Mouse (Mus musculus) hindbrain, embryonic 16.5 days (tissue): Measurements from ENCODE around the gene Iqcf1. TPM values are rescaled to one million over a fixed set of nuclear protein-coding genes. Genes with fewer than 3 reads are reported as not detected.
"Not testable (repeated sequence)": the region's sequence is repeated elsewhere in the genome, so short reads cannot be mapped to it uniquely, and the experiment has no call there.

ENCODE experiments used
- ATAC-seq: fragments of 200-750 bp; cut with Nextera tagmentation; 2 replicates; pipeline ENCODE4 v1.8.0; 2017; ENCODE audit warnings: moderate TSS enrichment, moderate library complexity
- H3K27ac ChIP-seq: fragments of 300-500 bp; sonication (generic); 2 replicates; pipeline ENCODE4 v1.5.1; 2014; ENCODE audit warnings: low read depth, mild to moderate bottlenecking, control low read depth, low read length, moderate library complexity
- H3K27me3 ChIP-seq: fragments of 300-500 bp; sonication (generic); replicated peaks from 2 replicates; pipeline ENCODE4 v1.6.1; 2014; ENCODE audit warnings: low read length; ENCODE audit not compliant: control insufficient read depth, insufficient read depth
- H3K36me3 ChIP-seq: fragments of 300-500 bp; sonication (generic); 2 replicates; pipeline ENCODE4 v1.6.1; 2014; ENCODE audit warnings: mild to moderate bottlenecking, low read length, moderate library complexity, mixed read lengths; ENCODE audit not compliant: control insufficient read depth, insufficient read depth
- H3K4me1 ChIP-seq: fragments of 300-500 bp; sonication (generic); 2 replicates; pipeline ENCODE4 v1.6.1; 2014; ENCODE audit warnings: low read depth, low read length; ENCODE audit not compliant: control insufficient read depth, insufficient read depth
- H3K4me2 ChIP-seq: fragments of 300-500 bp; sonication (generic); 2 replicates; pipeline ENCODE4 v1.6.1; 2014; ENCODE audit warnings: mild to moderate bottlenecking, low read length, control low read depth, moderate library complexity
- H3K4me3 ChIP-seq: fragments of 300-500 bp; sonication (generic); 2 replicates; pipeline ENCODE4 v1.5.1; 2014; ENCODE audit warnings: mild to moderate bottlenecking, low read length, control low read depth, moderate library complexity
- H3K9ac ChIP-seq: fragments of 300-500 bp; sonication (generic); 2 replicates; pipeline ENCODE4 v1.6.1; 2014; ENCODE audit warnings: low read depth, mild to moderate bottlenecking, control low read depth, low read length, moderate library complexity
- H3K9me3 ChIP-seq: fragments of 300-500 bp; sonication (generic); 2 replicates; pipeline ENCODE4 v1.6.1; 2014; ENCODE audit warnings: mild to moderate bottlenecking, low read length, moderate library complexity; ENCODE audit not compliant: control insufficient read depth
- WGBS: fragments of 180-500 bp; shearing (Covaris S2); extraction: QIAGEN DNeasy Blood & Tissue Kit; methylation state at CpG from one replicate; pipeline ENCODE4 v1.1.7; 2014; 5-methylcytosine and 5-hydroxymethylcytosine counted together
- polyA plus RNA-seq: library from polyadenylated mRNA; unstranded; fragments of >200 nt; fragmentation: Nextera tagmentation; extraction: Ambion mirVana; gene quantifications from 2 replicates; pipeline ENCODE4 v1.2.1, GENCODE M21; 2015

The Iqcf1 gene
- polyA plus RNA-seq, 1 experiment from 2014 or later, result not detected

- H3K9ac ChIP-seq, result no peak overlapping the region
- no peak overlapping the region for H3K4me2 ChIP-seq
- no peak for ATAC-seq
- H3K27ac ChIP-seq, result no peak overlapping the region
- H3K27me3 ChIP-seq, result no peaks in the 10 kb centered on the region
- H3K4me3 ChIP-seq, result no peak overlapping the region
- H3K4me1 ChIP-seq, result no peaks in the 10 kb centered on the region
- no peaks in the 10 kb centered on the region for H3K9me3 ChIP-seq
- WGBS, result 80% methylated on average over 10 of the region's 10 CpGs
- H3K36me3 ChIP-seq, result peaks cover 35% of the 10 kb centered on the region
These were observed 14.7 kb upstream of the Iqcf1 start for GRCm38 (mm10) chr9:106485076-106485475.

GRCm38 (mm10) chr9:106487602-106488001 is 12.2 kb upstream of the Iqcf1 start:
- ATAC-seq, H3K27ac ChIP-seq, H3K4me3 ChIP-seq, H3K9me3 ChIP-seq, H3K4me1 ChIP-seq, H3K9ac ChIP-seq, H3K4me2 ChIP-seq, H3K27me3 ChIP-seq: not testable (repeated sequence)
- peaks cover 29% of the 10 kb centered on the region for H3K36me3 ChIP-seq
- 86% methylated on average over 6 of the region's 6 CpGs for WGBS

GRCm38 (mm10) chr9:106501846-106502245 is 2.1 kb downstream of the Iqcf1 start:
- ATAC-seq, result no peak
- 87% methylated on average over 22 of the region's 22 CpGs for WGBS
- Histone ChIP-seq H3K4me3 (no peak overlapping the region), H3K9me3 (no peaks in the 10 kb centered on the region), H3K4me1 (no peaks in the 10 kb centered on the region), H3K36me3 (no peaks in the 10 kb centered on the region), H3K27ac (no peak overlapping the region), H3K9ac (no peak overlapping the region), H3K4me2 (no peak overlapping the region), H3K27me3 (no peaks in the 10 kb centered on the region)

- Histone ChIP-seq H3K27me3 (no peaks in the 10 kb centered on the region), H3K9me3 (no peaks in the 10 kb centered on the region), H3K27ac (no peak overlapping the region), H3K36me3 (no peaks in the 10 kb centered on the region), H3K4me2 (no peak overlapping the region), H3K4me1 (no peaks in the 10 kb centered on the region), H3K4me3 (no peak overlapping the region), H3K9ac (no peak overlapping the region)
- no peak for ATAC-seq
- 75% methylated on average over 6 of the region's 6 CpGs for WGBS
These were observed 4.5 kb downstream of the Iqcf1 start for GRCm38 (mm10) chr9:106504246-106504645.

- H3K9me3 ChIP-seq, result no peaks in the 10 kb centered on the region
- no peak overlapping the region for H3K4me2 ChIP-seq
- no peaks in the 10 kb centered on the region for H3K27me3 ChIP-seq
- no peak overlapping the region for H3K27ac ChIP-seq
- H3K9ac ChIP-seq, result no peak overlapping the region
- no peaks in the 10 kb centered on the region for H3K4me1 ChIP-seq
- no peak overlapping the region for H3K4me3 ChIP-seq
- 95% methylated on average over 10 of the region's 10 CpGs for WGBS
- no peak for ATAC-seq
- H3K36me3 ChIP-seq, result no peaks in the 10 kb centered on the region
These were observed 9.6 kb downstream of the Iqcf1 start for GRCm38 (mm10) chr9:106509356-106509755.

- 59% methylated on average over 13 of the region's 13 CpGs for WGBS
- Histone ChIP-seq H3K9ac (no peak overlapping the region), H3K27me3 (no peaks in the 10 kb centered on the region), H3K4me2 (no peak overlapping the region), H3K27ac (no peak overlapping the region), H3K4me3 (no peak overlapping the region), H3K36me3 (no peaks in the 10 kb centered on the region), H3K4me1 (no peaks in the 10 kb centered on the region), H3K9me3 (no peaks in the 10 kb centered on the region)
- ATAC-seq, result no peak
These were observed 13.1 kb downstream of the Iqcf1 start for GRCm38 (mm10) chr9:106512729-106513450.

- WGBS, result 87% methylated on average over 6 of the region's 6 CpGs
- H3K4me3 ChIP-seq, result no peak overlapping the region
These were observed 13.8 kb downstream of the Iqcf1 start for GRCm38 (mm10) chr9:106513566-106513965.

GRCm38 (mm10) chr9:106514273-106514672 is 14.5 kb downstream of the Iqcf1 start, which contains the start of gene Iqcf5:
Gene Iqcf5, plus strand, starts transcription at chr9:106514573.
- no peak for ATAC-seq
- Histone ChIP-seq H3K36me3 (no peaks in the 10 kb centered on the region), H3K9me3 (no peaks in the 10 kb centered on the region), H3K4me1 (no peaks in the 10 kb centered on the region), H3K4me3 (no peak within 1 kb of the TSS), H3K27me3 (no peaks in the 10 kb centered on the region), H3K9ac (no peak within 1 kb of the TSS), H3K4me2 (no peak within 1 kb of the TSS), H3K27ac (no peak within 1 kb of the TSS)
- WGBS, result 89% methylated on average over 4 of the region's 4 CpGs

More at GRCm38 (mm10) chr9:106513566-106513965, 13.8 kb downstream of the Iqcf1 start:
- H3K4me1 ChIP-seq, result no peaks in the 10 kb centered on the region
- no peaks in the 10 kb centered on the region for H3K9me3 ChIP-seq
- no peak overlapping the region for H3K27ac ChIP-seq
- no peak overlapping the region for H3K4me2 ChIP-seq
- no peak for ATAC-seq
- no peaks in the 10 kb centered on the region for H3K27me3 ChIP-seq
- no peaks in the 10 kb centered on the region for H3K36me3 ChIP-seq
- no peak overlapping the region for H3K9ac ChIP-seq

- no peaks in the 10 kb centered on the region for H3K27me3 ChIP-seq
- no peak for ATAC-seq
- WGBS, result 78% methylated on average over 2 of the region's 2 CpGs
These were observed 19.7 kb downstream of the Iqcf1 start for GRCm38 (mm10) chr9:106519433-106519832.

More at GRCm38 (mm10) chr9:106519433-106519832, 19.7 kb downstream of the Iqcf1 start:
- H3K36me3 ChIP-seq, result no peaks in the 10 kb centered on the region
- no peak overlapping the region for H3K27ac ChIP-seq
- H3K9ac ChIP-seq, result no peak overlapping the region
- H3K4me2 ChIP-seq, result no peak overlapping the region
- H3K4me1 ChIP-seq, result no peaks in the 10 kb centered on the region
- H3K4me3 ChIP-seq, result no peak overlapping the region
- H3K9me3 ChIP-seq, result no peaks in the 10 kb centered on the region
